Mouse (Mus musculus) ES-Bruce4 (cell line): Measurements from ENCODE around the gene Hhipl1. TPM values are rescaled to one million over a fixed set of nuclear protein-coding genes. Genes with fewer than 3 reads are reported as not detected.

Source experiments
- H3K27ac ChIP-seq: 2 replicates; pipeline ENCODE4 v1.5.1; 2012; ENCODE audit warnings: low read length, inconsistent platforms; ENCODE audit not compliant: insufficient read depth
- H3K27me3 ChIP-seq: 2 replicates; pipeline ENCODE4 v1.6.1; 2012; ENCODE audit warnings: mild to moderate bottlenecking, low read length, inconsistent platforms; ENCODE audit not compliant: control insufficient read depth, poor library complexity, insufficient read depth, severe bottlenecking
- H3K36me3 ChIP-seq: 2 replicates; pipeline ENCODE4 v1.6.1; 2012; ENCODE audit warnings: inconsistent platforms, mild to moderate bottlenecking, low read length, moderate library complexity; ENCODE audit not compliant: control insufficient read depth, poor library complexity, insufficient read depth, severe bottlenecking
- H3K4me1 ChIP-seq: one replicate; pipeline ENCODE4 v1.8.1; 2011; ENCODE audit warnings: low read length; ENCODE audit not compliant: control insufficient read depth, insufficient read depth
- H3K4me3 ChIP-seq: 2 replicates; pipeline ENCODE4 v1.5.1; 2011; ENCODE audit warnings: low read depth, mild to moderate bottlenecking, low read length
- H3K9ac ChIP-seq: 2 replicates; pipeline ENCODE4 v1.6.1; 2012; ENCODE audit warnings: low read depth, mild to moderate bottlenecking, inconsistent platforms; ENCODE audit not compliant: poor library complexity, severe bottlenecking
- H3K9me3 ChIP-seq: replicated peaks from 2 replicates; pipeline ENCODE4 v1.6.1; 2012; ENCODE audit warnings: mild to moderate bottlenecking, low read length, inconsistent platforms; ENCODE audit not compliant: control insufficient read depth, poor library complexity, insufficient read depth, severe bottlenecking
- CTCF ChIP-seq: IDR thresholded peaks from one replicate; pipeline ENCODE4 v1.8.1; 2011; ENCODE audit warnings: low read depth, low read length
- EP300 ChIP-seq: IDR thresholded peaks from 2 replicates; pipeline ENCODE4 v1.6.1; 2011; ENCODE audit warnings: low read depth, low read length; ENCODE audit not compliant: insufficient read depth
- POLR2A ChIP-seq: IDR thresholded peaks from one replicate; pipeline ENCODE4 v1.8.1; 2011; ENCODE audit warnings: low read length; ENCODE audit not compliant: insufficient read depth
- polyA plus RNA-seq: library from polyadenylated mRNA; stranded (reverse); fragments of >200 nt; gene quantifications from 2 replicates; pipeline ENCODE4 v1.2.4, GENCODE M21; 2011; ENCODE audit warnings: low read depth; ENCODE audit not compliant: missing spikeins, insufficient read depth, insufficient read length

The Hhipl1 gene
- polyA plus RNA-seq, 1 experiment = 1.1 TPM

DNA sequence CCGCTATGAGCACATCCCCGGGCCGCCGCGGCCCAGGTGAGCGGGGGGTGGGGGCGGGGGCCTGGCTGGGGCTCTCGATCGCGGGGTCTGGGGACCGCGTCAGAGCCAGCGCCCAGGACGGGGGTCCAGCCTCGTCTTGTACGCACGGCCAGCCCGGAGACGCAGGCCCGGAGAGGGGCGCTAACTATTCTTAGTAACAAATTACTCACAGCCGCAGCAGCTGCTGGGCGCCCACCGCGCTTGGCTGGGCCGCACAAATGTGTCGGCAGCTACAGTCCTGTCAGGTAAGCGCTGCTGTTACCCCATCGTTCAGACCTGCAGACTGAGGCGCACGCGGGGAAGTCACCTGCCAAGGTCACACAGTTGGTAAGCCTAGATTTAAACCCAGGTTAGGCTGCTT is 28.5 kb downstream of the Hhipl1 start:
- Histone ChIP-seq H3K9ac (no peak overlapping the region), H3K27me3 (no peaks in the 10 kb centered on the region), H3K27ac (no peak overlapping the region), H3K4me3 (peak overlapping the region; percentile 66), H3K9me3 (no peaks in the 10 kb centered on the region), H3K4me1 (no peaks in the 10 kb centered on the region), H3K36me3 (no peaks in the 10 kb centered on the region)
- no peak for TF ChIP-seq POLR2A
- no peak for TF ChIP-seq EP300
- no peak for TF ChIP-seq CTCF

DNA sequence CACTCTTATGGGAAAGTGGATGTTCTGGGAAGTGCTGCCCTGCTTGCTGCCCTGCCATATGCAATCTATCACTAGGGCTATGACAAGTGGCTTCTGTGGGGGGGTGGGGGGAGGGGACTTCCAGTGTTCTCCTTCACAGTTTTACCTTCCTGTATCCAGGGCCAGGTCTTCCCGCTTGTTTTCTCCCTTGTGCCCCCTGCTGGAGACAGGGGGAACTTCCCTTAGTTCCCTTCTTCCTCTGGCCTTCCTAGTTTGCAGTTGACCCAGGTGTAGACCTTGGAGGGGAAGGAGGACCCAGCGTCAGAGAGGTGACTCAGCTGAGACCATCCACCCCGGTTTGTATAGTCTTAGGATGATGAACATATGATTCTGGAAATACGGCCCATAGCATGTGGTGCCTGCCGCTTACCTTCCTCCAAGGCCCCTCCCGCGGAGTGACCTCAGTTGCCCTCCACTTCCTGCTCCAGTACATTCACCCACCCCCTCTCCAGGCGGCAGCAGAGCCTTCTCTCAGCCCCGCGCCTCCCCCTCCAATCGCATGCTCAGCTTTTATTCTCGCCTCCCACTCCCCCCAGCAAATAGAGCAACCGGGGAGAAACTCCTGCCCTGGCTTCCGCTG is 32.6 kb downstream of the Hhipl1 start:
- H3K9ac ChIP-seq = no peak overlapping the region
- no peak overlapping the region for H3K27ac ChIP-seq
- H3K4me3 ChIP-seq = no peak overlapping the region
- H3K27me3 ChIP-seq = no peaks in the 10 kb centered on the region
- no peaks in the 10 kb centered on the region for H3K9me3 ChIP-seq
- no peak for TF ChIP-seq EP300
- peak; percentile 79 for TF ChIP-seq CTCF
- no peak for TF ChIP-seq POLR2A
- no peaks in the 10 kb centered on the region for H3K36me3 ChIP-seq
- H3K4me1 ChIP-seq = no peaks in the 10 kb centered on the region

DNA sequence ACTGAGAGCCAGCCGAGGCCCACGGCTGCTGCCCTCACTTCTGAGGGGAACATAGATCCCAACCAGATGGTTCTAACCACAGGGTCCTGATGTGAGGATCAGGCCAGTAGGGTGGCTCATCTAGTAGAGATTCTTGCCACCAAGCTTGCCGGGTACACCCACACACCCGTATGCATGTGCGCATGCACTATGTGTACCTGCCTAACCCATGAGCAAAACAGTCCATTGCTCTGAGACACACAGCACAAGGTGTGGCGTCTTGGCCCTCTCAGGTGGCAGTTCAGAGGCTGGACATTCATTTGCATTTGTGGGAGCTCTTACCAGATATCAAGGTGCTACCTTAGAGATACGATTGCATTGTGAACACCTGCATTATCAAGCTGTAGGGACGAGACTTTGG is 42.1 kb downstream of the Hhipl1 start:
- no peaks in the 10 kb centered on the region for H3K9me3 ChIP-seq
- no peak overlapping the region for H3K9ac ChIP-seq
- no peaks in the 10 kb centered on the region for H3K4me1 ChIP-seq
- TF ChIP-seq CTCF (no peak), POLR2A (no peak), EP300 (no peak)
- no peak overlapping the region for H3K4me3 ChIP-seq
- no peak overlapping the region for H3K27ac ChIP-seq
- no peaks in the 10 kb centered on the region for H3K27me3 ChIP-seq
- no peaks in the 10 kb centered on the region for H3K36me3 ChIP-seq

DNA sequence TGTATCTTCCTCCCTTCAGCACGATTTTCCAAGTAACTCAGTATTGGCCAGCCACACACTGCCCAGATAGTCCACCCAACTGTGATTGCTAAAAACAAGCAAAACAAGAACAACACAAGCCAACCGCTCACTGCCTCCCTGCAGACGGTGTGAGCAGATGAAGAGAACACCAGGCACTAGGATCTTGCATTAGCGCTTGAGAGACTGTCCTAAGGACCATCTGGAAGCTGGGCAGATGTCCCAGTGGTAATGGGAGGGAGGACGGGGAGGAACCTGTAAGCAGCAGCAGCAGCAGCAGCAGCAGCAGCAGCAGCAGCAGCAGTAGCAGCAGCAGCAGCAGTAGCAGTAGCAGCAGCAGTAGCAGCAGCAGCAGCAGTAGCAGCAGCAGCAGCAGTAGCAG is 43.0 kb downstream of the Hhipl1 start:
- H3K9ac ChIP-seq = no peak overlapping the region
- H3K9me3 ChIP-seq = no peaks in the 10 kb centered on the region
- H3K4me1 ChIP-seq = no peaks in the 10 kb centered on the region
- no peak overlapping the region for H3K4me3 ChIP-seq
- no peaks in the 10 kb centered on the region for H3K27me3 ChIP-seq
- no peak overlapping the region for H3K27ac ChIP-seq
- TF ChIP-seq EP300 (no peak), CTCF (no peak), POLR2A (no peak)
- H3K36me3 ChIP-seq = no peaks in the 10 kb centered on the region

DNA sequence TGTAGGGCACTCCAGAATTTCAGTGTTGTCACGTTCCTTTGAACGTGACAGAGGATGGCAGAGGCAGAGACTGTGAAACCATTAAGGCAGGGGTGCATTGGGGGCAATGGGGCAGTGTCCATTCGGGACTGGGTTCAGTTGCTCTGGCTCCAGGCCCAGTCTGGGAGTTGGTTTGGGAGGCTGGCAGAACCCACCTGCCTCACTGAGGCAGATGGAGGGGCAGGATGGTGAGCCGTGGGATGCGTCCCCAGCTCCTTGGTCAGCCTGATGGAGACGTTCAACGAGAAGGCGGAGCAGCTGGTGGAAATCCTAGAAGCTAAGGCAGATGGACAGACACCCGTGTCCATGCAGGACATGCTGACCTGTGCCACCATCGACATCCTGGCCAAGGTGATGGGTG is 44.9 kb downstream of the Hhipl1 start:
- no peaks in the 10 kb centered on the region for H3K4me1 ChIP-seq
- H3K9me3 ChIP-seq = no peaks in the 10 kb centered on the region
- no peak overlapping the region for H3K9ac ChIP-seq
- no peaks in the 10 kb centered on the region for H3K27me3 ChIP-seq
- TF ChIP-seq CTCF = no peak
- no peak for TF ChIP-seq POLR2A
- TF ChIP-seq EP300 = no peak
- no peak overlapping the region for H3K4me3 ChIP-seq
- no peak overlapping the region for H3K27ac ChIP-seq
- H3K36me3 ChIP-seq = no peaks in the 10 kb centered on the region

DNA sequence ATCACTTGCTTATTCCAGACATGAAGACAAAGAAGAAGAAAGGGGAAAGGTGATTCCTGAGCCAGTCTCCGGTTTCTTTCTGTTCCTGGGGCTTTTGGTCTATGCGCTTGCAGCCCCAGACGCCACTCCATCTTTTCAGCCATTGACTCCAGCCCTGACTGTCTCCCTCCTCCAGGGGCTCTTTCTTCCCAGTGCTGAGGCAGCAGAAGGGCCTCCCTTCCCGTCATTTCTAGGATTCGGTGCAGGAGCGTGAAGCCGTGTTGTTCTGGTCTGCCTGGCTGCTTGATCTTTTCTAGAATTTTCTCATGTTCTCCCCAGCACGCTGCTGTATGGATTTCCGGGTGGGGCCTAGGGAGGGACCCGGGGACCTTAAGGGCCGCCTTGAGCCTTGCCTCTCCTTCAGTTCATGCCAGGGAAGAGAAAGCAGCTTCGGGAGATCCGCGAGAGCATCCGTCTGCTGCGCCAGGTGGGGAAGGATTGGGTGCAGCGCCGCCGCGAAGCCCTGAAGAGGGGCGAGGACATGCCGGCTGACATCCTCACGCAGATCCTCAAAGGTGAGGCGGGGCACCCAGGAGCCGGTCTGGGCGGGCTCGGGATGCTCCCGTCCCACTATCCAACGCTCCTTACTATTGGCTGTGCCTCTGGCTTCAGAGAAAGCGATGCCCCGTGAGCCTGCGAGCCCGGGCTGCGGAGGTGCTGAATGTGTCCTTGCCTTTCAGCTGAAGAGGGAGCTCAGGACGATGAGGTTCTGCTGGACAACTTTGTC is 46.5 kb downstream of the Hhipl1 start:
- TF ChIP-seq POLR2A = no peak
- TF ChIP-seq CTCF = no peak
- no peak for TF ChIP-seq EP300
- H3K27me3 ChIP-seq = no peaks in the 10 kb centered on the region
- H3K36me3 ChIP-seq = no peaks in the 10 kb centered on the region
- H3K9ac ChIP-seq = no peak overlapping the region
- no peak overlapping the region for H3K27ac ChIP-seq
- no peaks in the 10 kb centered on the region for H3K4me1 ChIP-seq
- no peaks in the 10 kb centered on the region for H3K9me3 ChIP-seq
- H3K4me3 ChIP-seq = peak overlapping the region; percentile 35
